Mouse (Mus musculus) left cerebral cortex, postnatal 36 days (tissue): ENCODE measurements around the gene Bbs10. TPM values are rescaled to one million over a fixed set of nuclear protein-coding genes. Genes with fewer than 3 reads are reported as not detected.

Source experiments
- DNase-seq, 2 experiments: peaks; one replicate each; pipeline ENCODE4 v3.0.0; 2021 to 2022; ENCODE audit warnings: low spot score in 2 of 2, mixed read lengths in 1 of 2
- intact Hi-C: fragments of 180-260 bp; cut with DNase I; formaldehyde crosslinking; loops from one replicate; pipeline ENCODE4 v1.15.1; 2025
- total RNA-seq, 2 experiments: library from RNA; stranded (reverse); gene quantifications; 2 replicates each; pipeline ENCODE4 v1.2.3; 2021

Gene Bbs10
- total RNA-seq = 1 to 10 TPM; 5.8 to 7.1 TPM

DNA sequence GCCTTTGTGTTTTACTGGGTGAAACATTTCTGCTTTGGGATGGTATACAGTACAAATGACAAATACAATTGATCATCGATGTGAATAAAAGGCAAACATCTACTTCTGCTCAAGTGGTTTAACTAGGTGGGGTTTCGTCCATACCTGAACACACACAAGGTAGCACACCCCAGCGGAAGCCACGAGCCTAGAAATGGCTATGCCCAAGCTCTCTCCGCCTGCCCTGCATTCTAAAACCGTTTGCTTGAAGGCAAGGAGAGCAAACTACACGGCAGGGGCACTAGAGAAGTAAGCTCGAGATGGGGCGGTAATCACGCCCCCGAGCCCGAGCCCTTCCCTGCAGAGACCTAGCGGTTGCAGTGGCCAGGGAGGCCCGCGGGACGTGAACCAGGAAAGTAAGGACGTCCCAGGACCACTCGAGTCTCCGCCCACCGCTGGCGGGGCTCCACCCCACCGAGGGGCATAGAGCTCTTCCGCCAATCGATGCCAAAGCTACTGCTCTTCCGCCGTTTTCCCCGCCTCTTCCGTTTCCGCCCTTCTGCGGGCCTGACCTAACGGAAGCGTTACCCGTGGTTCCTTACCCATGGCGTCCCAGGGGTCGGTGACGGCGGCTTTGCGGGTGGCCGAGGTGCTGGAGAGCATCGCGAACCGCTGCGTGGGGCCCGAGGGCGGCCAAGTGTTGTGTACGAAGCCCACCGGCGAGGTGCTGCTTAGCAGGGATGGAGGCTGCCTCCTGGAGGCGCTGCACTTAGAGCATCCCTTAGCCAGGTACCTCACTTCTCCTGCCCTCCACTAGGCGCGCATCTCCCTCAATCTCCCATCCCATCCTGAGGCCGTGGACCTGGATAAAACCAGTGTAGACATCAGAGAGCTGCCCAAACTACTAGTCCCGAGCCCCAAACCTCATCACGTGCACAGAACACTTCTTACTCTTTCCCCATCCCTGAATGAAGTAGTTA, at the start of gene Bbs10:
TSS of gene Bbs10 (plus strand) at position 540 of the 959 bp plus-strand sequence.
- peak; percentile 93 to 94 for DNase-seq
- intact Hi-C loops = loop anchor here (1.0 to 5.0 kb wide), 3 partner anchors 175 to 674 kb away; partner anchors contain the start of genes Krr1 and Nap1l1

DNA sequence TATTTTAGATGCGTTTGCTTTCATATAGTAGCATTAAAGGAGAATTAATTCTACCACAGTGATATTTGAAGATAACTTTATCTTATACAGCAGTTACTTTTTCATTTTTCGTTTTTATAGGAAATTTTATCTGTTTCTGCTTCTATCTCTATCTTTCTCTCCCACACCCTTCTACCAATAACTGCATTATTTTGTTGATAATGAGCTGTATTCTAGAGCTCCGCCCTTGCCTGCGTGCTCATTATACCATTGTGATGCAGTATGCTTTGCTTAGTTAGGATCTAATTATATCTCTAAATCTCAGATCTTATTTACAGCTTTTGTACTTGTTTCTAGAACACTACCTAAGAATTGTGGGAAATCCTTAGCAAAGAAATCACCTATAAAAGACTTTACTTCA, 48.3 kb upstream of the Bbs10 start:
- no peak for DNase-seq
- intact Hi-C loops = loop anchor here (5.0 kb wide), 1 partner anchor 83 kb away; no protein-coding TSS in a partner anchor

DNA sequence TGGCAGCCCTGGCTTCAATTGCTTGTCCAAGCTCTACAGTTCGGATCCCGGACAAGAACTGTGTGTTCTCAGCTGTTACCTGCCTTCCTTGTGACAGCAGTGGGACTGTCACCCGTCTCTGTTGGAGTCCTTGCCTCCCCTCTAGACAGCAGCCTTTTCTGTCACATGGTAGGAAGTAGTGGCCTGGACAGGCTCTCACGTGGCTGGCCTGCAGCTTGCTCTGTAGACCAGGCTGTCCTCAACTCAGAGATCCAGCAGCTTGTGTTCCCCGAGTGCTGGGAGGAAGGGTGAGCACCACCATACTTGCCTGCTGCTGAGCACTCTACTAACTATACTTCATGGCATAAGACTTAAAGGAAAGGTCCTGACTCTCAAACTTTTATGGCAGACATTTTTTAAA, 46.8 kb upstream of the Bbs10 start:
- intact Hi-C loops = loop anchor here (5.0 kb wide), 1 partner anchor 84 kb away; no protein-coding TSS in a partner anchor
- DNase-seq = no peak

DNA sequence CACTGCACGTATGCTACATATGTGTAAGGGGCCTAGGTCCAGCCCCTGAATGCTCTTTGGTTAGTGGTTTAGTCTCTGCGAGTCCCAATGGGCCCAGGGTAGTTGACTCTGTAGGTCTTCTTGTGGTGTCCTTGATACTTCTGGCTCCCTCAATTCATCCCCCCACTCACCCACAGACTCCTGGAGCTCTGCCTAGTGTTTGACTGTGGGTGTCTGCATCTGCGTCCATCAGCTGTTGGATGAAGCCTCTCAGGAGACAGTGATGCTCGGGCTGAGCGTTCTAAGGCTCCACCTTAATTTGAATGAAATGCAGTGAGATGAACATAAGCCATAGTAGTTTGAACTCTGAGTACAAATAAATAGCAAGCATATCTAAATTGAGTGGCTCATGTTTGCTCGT, 43.3 kb upstream of the Bbs10 start:
- peak; percentile 39 to 58 for DNase-seq
- intact Hi-C loops = no loop called here

DNA sequence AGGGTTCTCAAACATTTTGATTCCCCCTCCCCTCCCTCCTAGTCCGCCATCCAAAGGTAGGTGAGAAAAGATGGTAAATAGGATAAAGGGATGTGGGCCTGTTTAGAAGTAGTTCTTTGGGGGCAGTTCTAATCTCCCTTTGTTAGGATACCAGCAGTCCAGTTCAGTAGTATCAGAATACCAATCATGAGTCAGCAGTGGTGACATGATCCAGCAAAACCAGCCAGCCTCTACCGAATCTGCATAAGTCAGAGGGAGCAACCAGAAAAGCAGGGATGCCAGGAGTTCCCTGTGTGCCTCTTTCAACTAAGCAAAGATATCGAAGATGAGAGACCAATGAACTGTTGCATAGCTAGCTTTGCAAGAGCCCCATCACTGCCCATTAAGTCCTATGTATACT, 42.3 kb upstream of the Bbs10 start:
- intact Hi-C loops = no loop called here
- DNase-seq = no peak

GRCm38 (mm10) chr10:111257358-111257757, 41.1 kb upstream of the Bbs10 start:
- DNase-seq = peak; percentile 33 to 42
- intact Hi-C loops = no loop called here

DNA sequence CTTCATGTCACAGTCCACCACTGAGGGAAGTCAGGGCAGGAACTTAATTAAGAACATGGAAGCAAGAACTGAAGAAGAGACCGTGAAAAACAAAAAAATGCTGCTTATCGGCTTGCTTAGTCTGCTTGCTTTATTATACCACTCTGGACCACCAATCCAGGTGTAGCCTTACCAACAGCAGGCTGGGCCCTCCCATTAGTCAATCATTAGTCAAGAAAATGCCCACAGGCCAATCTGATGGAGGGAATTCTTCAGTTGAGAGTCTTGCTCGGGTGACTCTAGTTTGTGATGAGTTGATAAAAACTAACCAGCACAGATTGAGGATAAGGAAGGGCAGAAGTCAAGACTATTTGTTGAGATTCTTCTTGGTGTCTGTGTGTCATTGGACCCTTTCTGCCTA, 40.2 kb upstream of the Bbs10 start:
- intact Hi-C loops = no loop called here
- no peak for DNase-seq

DNA sequence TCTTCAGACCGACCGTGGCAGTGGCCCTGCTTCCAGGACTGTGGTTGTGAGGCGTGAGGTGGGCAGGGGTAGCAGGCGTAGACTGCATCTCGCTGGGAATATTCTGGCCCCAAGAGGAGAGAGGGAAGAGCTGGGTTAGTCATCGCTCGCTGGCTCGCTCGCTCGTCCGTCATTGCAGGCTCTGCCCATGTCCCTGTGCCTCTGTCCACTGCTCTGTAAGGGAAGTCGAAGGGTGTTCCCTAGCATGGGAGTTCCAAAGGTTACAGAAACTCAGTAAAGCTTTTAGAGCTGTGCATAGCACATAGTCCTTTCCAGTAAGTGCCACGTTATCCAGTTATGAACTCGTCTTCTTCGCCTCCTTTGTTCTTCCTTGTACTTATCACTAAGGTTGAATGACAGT, 26.8 kb upstream of the Bbs10 start:
- no peak for DNase-seq

GRCm38 (mm10) chr10:111272905-111273304, 25.6 kb upstream of the Bbs10 start:
- no peak for DNase-seq
- intact Hi-C loops = no loop called here

More for the DNA sequence above, 26.8 kb upstream of the Bbs10 start:
- intact Hi-C loops = no loop called here

DNA sequence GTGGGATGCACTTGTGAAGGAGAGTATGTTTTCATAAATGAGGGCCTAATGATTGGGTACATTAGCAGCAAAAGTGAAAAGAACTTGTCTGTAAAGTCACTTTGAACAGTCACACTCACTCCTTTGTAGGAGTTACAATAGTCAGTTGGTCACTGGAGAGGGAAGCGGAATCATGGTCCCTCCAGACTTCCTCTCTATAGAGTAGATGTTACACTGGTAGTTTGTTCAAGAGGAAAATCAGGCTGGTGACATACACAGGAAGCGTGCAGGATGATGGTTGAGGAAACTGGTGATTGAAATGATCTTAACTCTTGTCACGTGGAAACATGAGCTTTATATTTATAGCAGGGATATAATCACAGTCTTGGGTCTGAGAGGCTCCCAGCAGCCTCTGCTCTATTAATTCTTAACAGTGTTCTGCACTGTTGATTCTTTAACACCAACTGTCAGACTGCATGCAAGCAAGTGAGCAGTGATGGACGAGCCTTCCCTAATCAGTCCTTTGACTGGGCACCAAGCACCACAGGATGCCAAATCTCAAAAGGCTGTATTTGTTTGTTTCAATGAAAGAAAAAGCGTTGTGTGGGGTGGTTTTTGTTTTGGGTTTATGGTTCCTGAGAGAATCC, 24.9 kb upstream of the Bbs10 start:
- intact Hi-C loops = no loop called here
- no peak for DNase-seq

DNA sequence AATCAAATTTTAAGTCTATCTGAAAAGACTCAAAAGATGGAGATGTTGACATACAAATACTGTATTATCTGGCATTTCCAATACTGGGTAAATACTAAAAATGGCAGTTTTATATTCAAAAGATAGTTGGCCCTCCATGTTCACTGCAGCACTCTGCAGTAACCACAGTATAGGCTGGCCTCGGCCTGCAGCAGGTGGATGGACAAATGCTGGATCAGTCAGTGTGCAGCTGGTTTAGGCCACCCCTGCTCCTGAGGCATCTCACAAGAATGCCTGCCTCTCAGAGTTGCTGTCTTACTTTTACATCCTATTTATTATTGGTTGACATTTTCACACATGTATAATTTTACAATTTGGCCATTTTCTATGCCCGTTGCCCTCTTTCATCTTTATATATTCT, 22.7 kb upstream of the Bbs10 start:
- no peak for DNase-seq
- intact Hi-C loops = no loop called here

GRCm38 (mm10) chr10:111297631-111298030, 848 bp upstream of the Bbs10 start:
- DNase-seq = no peak
- intact Hi-C loops = loop anchor here (5.0 kb wide), 2 partner anchors 190 to 675 kb away; partner anchors contain the start of gene Krr1

- DNase-seq = peak; percentile 28 to 30
- intact Hi-C loops = loop anchor here (1.0 to 5.0 kb wide), 3 partner anchors 174 to 673 kb away; partner anchors contain the start of genes Krr1 and Nap1l1
Measured at GRCm38 (mm10) chr10:111299591-111299990, 1.1 kb downstream of the Bbs10 start.

DNA sequence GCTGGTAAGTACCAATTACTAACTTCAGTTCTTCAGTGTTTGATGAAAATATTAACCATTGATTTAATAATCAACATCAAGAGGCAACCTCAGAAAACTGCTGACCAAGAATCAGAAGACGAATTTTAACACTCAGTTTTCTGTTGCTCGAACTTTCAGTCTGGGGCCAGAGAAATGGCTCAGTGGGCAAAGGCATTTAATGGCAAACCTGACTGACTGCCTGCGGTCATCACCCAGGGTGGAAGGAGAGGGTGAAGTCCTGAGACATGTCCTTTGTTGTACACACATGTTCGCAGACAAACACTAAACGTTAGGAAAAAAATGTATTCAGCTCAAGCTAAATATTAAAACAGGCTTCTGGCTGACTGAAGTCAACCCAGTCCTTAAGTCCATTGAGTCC, 2.6 kb downstream of the Bbs10 start:
- intact Hi-C loops = loop anchor here (10.0 kb wide), 1 partner anchor 654 kb away; no protein-coding TSS in a partner anchor
- no peak for DNase-seq

DNA sequence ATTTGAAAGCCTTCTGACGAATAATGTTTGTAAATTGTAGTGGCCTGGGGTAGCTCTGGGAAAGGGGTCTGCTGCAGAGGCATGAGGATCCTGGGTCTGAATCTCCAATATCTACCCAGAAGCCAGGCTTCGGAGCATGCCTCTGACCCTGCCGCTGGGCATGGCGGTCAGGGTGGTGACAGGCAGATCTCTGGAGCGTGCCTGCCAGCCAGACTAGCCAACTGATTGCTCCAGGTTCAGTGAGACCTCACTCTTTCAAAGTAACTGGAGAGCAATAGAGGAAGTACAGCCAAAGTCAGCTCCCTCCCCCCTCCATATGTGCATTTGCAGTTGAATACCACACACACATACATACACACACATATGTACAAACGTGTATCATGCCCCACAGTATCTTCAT, 4.0 kb downstream of the Bbs10 start:
- intact Hi-C loops = loop anchor here (10.0 kb wide), 1 partner anchor 652 kb away; no protein-coding TSS in a partner anchor
- no peak for DNase-seq

- intact Hi-C loops = loop anchor here (2.0 to 10.0 kb wide), 2 partner anchors 78 to 646 kb away; no protein-coding TSS in a partner anchor
- peak; percentile 43 to 61 for DNase-seq
Measured at GRCm38 (mm10) chr10:111308850-111309501, 10.5 kb downstream of the Bbs10 start.

- intact Hi-C loops = no loop called here
- DNase-seq = no peak
Measured at GRCm38 (mm10) chr10:111313282-111313681, 14.8 kb downstream of the Bbs10 start.

DNA sequence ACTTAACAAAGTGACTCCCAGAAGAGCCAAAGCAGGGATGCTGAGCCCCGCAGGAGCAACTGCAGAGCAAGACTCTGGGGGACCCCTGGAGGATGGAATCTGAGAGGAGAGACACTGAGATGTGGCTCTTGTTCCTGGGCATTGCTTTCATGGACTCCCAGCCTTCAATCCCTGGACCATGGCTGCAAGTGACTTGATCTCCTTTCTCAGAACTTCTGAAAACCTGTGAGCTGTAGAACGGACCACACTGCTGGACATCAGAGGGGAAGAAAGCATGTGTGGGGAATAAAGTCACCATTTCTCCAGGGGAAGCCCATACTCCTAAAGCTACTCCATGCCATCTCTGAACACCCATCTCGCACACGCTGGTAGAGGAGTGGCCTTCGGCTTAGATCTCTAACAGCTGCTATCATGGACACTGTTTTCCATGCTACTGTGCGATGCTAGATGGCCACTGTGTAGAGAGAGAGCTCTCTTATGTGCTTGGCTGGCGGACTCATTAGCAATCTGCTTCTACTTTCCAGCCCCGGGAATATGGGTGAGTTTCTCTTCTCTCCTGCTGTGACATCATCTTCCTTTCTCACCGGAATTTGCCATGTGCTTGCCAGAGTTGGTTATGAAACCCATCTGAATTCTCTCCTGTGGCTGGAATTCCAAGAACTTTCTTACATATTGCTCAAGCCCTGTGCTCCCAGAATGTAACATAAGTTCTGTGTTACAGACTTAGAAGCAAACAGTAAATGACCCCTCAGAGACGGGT, 16.3 kb downstream of the Bbs10 start:
- intact Hi-C loops = loop anchor here (2.0 kb wide), 1 partner anchor 76 kb away; no protein-coding TSS in a partner anchor
- peak; percentile 42 to 50 for DNase-seq

DNA sequence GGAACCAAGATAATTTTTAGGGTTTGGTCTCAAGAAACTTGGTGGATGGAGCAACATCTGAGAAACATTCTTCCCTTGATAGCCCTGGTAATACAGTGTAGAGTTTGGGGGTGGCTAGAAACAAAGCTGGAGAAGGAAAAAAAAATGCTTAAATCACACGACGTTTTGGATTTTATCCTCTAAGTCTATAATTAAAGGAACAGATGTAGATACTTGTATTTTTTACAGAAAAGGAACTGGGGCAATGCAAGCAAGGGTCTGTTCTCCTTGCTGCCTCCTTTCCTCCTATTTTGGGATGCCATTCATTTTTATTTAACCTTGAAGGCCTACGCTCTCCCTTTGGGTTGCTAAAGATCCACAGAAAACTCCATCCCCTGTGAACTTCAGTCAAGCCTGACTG, 17.5 kb downstream of the Bbs10 start:
- no peak for DNase-seq
- intact Hi-C loops = loop anchor here (2.0 kb wide), 1 partner anchor 75 kb away; no protein-coding TSS in a partner anchor
